Mouse (Mus musculus): ENCODE data around the gene Jagn1. TPM values are rescaled to one million over a fixed set of nuclear protein-coding genes. Genes with fewer than 3 reads are reported as not detected.
A peak's percentile ranks its signal among the peaks of the same experiment; 100 is the strongest.

Gene Jagn1
- polyA plus RNA-seq, 1 experiment = 32.2 TPM

DNA sequence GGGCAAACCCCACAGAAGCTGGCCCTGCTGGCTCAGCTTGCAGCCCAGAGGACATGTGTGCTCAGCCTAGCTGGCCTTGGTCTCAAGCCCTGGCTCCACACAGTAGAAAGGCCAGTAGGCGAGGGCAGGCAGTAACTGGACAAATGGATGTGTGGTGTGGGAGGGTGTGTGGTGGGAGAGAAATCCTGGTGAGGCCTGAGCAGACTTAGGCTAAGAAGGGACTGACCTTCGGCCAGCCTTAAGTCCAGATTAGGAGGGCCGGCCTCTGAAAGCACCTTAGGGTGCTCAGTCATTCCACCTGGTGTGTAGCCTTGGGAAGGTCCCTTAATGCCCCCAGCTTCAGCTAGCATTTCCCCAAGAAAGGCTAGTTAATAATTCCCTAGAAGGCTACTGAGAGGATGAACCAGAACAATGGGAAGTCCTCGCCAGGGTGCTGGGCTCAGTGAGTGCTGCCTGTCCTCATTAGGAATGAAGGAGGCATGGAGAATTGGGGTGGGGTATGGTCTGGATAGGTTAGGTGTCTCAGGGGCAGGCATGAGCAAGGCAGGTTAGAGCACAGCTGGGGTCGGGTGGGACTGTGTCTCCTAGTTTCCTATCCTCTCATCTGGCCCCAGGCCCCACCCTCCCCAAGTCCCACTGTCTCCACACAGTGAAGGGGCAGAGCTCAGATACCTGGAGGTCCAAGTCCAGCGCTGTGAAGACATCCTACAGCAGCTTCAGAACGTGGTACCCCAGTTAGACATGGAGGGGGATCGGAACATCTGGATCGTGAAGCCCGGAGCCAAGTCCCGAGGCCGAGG lies 37.5 kb upstream of the Jagn1 start:
- Histone ChIP-seq H3K4me3 (ENCODE audit: extremely low read depth, insufficient read depth, insufficient read length) (no peak overlapping the region), H3K27ac (ENCODE audit: insufficient read depth, low read length) (no peak overlapping the region), H3K36me3 (ENCODE audit: control insufficient read depth, insufficient read depth, low read length) (peaks cover 18% of the 10 kb centered on the region), H3K27me3 (ENCODE audit: control insufficient read depth, insufficient read depth, low read length) (no peaks in the 10 kb centered on the region), H3K4me1 (ENCODE audit: control insufficient read depth, insufficient read depth, insufficient read length) (no peaks in the 10 kb centered on the region)
- TF ChIP-seq POLR2A (IDR thresholded peaks at IDR 0.05; ENCODE audit: low read depth, low read length) (no peak), CTCF (IDR thresholded peaks at IDR 0.05; ENCODE audit: extremely low read depth, insufficient read depth, insufficient read length, insufficient replicate concordance) (no peak)
- DNase-seq (ENCODE audit: low read depth in 1 of 2, low spot score in 2 of 2) = no peak
- 89% methylated on average over 12 of the region's 12 CpGs for WGBS

DNA sequence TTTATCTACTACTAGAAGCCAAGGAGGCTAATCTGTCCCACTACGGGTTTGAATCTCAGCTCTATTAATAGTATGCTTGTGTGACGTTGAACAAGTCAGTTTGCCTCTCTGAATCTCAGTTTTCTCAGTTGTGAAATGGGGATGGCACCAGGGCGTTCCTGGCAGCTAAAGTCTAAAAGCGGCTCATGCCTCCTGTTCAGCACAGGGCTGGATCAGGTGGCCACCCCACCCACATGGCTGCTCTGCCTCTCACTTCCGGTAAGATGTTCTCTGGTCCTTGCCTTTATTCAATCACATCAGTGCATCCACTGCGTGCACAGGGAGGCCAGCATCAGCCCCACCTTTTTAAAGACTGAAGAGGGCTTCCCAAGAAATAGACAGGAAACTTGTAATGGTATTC lies 36.9 kb upstream of the Jagn1 start:
- H3K27me3 ChIP-seq (ENCODE audit: control insufficient read depth, insufficient read depth, low read length) = no peaks in the 10 kb centered on the region
- no peak overlapping the region for H3K4me3 ChIP-seq (ENCODE audit: extremely low read depth, insufficient read depth, insufficient read length)
- no peaks in the 10 kb centered on the region for H3K4me1 ChIP-seq (ENCODE audit: control insufficient read depth, insufficient read depth, insufficient read length)
- no peak for DNase-seq (ENCODE audit: low read depth in 1 of 2, low spot score in 2 of 2)
- peaks cover 21% of the 10 kb centered on the region for H3K36me3 ChIP-seq (ENCODE audit: control insufficient read depth, insufficient read depth, low read length)
- TF ChIP-seq CTCF (IDR thresholded peaks at IDR 0.05; ENCODE audit: extremely low read depth, insufficient read depth, insufficient read length, insufficient replicate concordance) (no peak), POLR2A (IDR thresholded peaks at IDR 0.05; ENCODE audit: low read depth, low read length) (no peak)
- WGBS = 89% methylated on average over 6 of the region's 6 CpGs
- H3K27ac ChIP-seq (ENCODE audit: insufficient read depth, low read length) = no peak overlapping the region

DNA sequence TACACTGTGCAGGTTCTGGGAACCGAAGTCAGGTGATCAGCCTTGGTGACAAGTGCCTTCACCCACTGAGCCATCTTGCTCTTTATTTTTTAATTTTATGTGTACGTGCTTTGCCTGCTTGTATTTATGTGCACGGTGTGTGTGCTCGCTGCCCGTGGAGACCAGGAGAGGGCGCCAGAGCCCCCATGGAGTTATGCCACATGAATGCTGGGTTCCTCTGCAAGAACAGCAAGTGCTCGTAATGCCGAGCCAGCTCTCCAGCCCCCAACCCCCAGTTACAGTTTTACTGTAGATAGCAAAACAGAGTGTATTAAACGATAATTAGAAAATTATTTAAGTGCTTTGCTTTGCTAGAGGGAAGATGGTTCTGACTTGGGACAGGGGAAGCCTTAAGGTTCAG lies 35.7 kb upstream of the Jagn1 start:
- WGBS = 87% methylated on average over 9 of the region's 9 CpGs
- H3K4me3 ChIP-seq (ENCODE audit: extremely low read depth, insufficient read depth, insufficient read length) = no peak overlapping the region
- no peak overlapping the region for H3K27ac ChIP-seq (ENCODE audit: insufficient read depth, low read length)
- no peaks in the 10 kb centered on the region for H3K4me1 ChIP-seq (ENCODE audit: control insufficient read depth, insufficient read depth, insufficient read length)
- DNase-seq (ENCODE audit: low read depth in 1 of 2, low spot score in 2 of 2) = no peak
- H3K27me3 ChIP-seq (ENCODE audit: control insufficient read depth, insufficient read depth, low read length) = no peaks in the 10 kb centered on the region
- peaks cover 16% of the 10 kb centered on the region for H3K36me3 ChIP-seq (ENCODE audit: control insufficient read depth, insufficient read depth, low read length)
- TF ChIP-seq POLR2A (IDR thresholded peaks at IDR 0.05; ENCODE audit: low read depth, low read length) (no peak), CTCF (IDR thresholded peaks at IDR 0.05; ENCODE audit: extremely low read depth, insufficient read depth, insufficient read length, insufficient replicate concordance) (no peak)

DNA sequence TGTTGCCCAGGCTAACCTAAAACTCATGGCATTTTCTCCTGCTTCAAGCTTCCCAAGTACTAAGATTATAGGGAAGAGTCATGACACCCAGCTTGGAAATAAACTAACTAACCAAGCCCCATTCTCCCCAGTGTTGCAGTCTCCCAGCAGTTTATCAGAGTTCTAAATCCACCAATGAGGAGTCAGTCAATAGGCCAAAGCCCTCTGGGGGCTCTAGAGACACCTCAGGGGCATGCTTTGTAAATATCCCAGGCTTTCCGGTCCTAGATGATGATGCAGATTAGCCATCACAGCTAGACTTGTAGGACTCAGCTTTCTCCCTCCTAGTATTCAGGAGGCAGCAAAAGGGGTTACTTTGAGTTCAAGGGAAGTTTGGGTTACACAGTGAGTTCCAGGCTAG lies 32.4 kb upstream of the Jagn1 start:
- peaks cover 17% of the 10 kb centered on the region for H3K36me3 ChIP-seq (ENCODE audit: control insufficient read depth, insufficient read depth, low read length)
- DNase-seq (ENCODE audit: low read depth in 1 of 2, low spot score in 2 of 2) = no peak
- no peaks in the 10 kb centered on the region for H3K4me1 ChIP-seq (ENCODE audit: control insufficient read depth, insufficient read depth, insufficient read length)
- H3K27ac ChIP-seq (ENCODE audit: insufficient read depth, low read length) = no peak overlapping the region
- no peak for TF ChIP-seq POLR2A (IDR thresholded peaks at IDR 0.05; ENCODE audit: low read depth, low read length)
- no peak for TF ChIP-seq CTCF (IDR thresholded peaks at IDR 0.05; ENCODE audit: extremely low read depth, insufficient read depth, insufficient read length, insufficient replicate concordance)
- WGBS = 82% methylated on average over 1 of the region's 1 CpGs
- no peak overlapping the region for H3K4me3 ChIP-seq (ENCODE audit: extremely low read depth, insufficient read depth, insufficient read length)
- no peaks in the 10 kb centered on the region for H3K27me3 ChIP-seq (ENCODE audit: control insufficient read depth, insufficient read depth, low read length)

DNA sequence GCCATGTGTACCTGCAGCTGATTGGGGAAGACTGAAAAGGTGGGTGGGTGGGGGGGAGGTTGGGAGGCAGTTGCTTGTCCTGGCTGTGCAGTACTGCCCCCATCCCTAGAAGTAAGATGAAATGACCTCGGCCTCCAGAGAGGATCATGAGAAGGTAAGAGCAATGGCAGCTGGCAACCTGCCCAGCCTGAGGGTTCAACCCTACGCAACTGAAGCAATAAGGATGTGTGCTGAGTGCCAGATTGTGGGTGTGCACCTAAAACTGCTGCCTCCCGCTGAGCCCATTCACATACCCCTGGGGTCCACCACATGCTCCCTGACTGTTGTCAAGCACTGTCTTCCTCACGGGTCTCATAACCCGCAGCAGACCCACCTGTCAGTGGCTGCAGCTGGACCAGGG lies 26.0 kb upstream of the Jagn1 start:
- DNase-seq (ENCODE audit: low read depth in 1 of 2, low spot score in 2 of 2) = no peak
- peaks cover 4% of the 10 kb centered on the region; the same call in 1 of the 2 replicates for H3K36me3 ChIP-seq (ENCODE audit: control insufficient read depth, insufficient read depth, low read length)
- WGBS = 82% methylated on average over 5 of the region's 5 CpGs
- H3K4me1 ChIP-seq (ENCODE audit: control insufficient read depth, insufficient read depth, insufficient read length) = peaks cover 7% of the 10 kb centered on the region; the same call in 1 of the 2 replicates
- H3K27ac ChIP-seq (ENCODE audit: insufficient read depth, low read length) = no peak overlapping the region
- TF ChIP-seq POLR2A (IDR thresholded peaks at IDR 0.05; ENCODE audit: low read depth, low read length) (no peak), CTCF (IDR thresholded peaks at IDR 0.05; ENCODE audit: extremely low read depth, insufficient read depth, insufficient read length, insufficient replicate concordance) (no peak)
- no peaks in the 10 kb centered on the region for H3K27me3 ChIP-seq (ENCODE audit: control insufficient read depth, insufficient read depth, low read length)
- no peak overlapping the region for H3K4me3 ChIP-seq (ENCODE audit: extremely low read depth, insufficient read depth, insufficient read length)

- peak in 1 of 2 experiments; percentile 19 for DNase-seq (ENCODE audit: low read depth in 1 of 2, low spot score in 2 of 2)
Observed at GRCm38 (mm10) chr6:113418441-113419198, 23.7 kb upstream of the Jagn1 start.

More at GRCm38 (mm10) chr6:113418441-113419198, 23.7 kb upstream of the Jagn1 start:
- H3K4me3 ChIP-seq (ENCODE audit: extremely low read depth, insufficient read depth, insufficient read length) = peak overlapping the region; percentile 73
- no peaks in the 10 kb centered on the region for H3K36me3 ChIP-seq (ENCODE audit: control insufficient read depth, insufficient read depth, low read length)
- TF ChIP-seq POLR2A (IDR thresholded peaks at IDR 0.05; ENCODE audit: low read depth, low read length) (no peak), CTCF (IDR thresholded peaks at IDR 0.05; ENCODE audit: extremely low read depth, insufficient read depth, insufficient read length, insufficient replicate concordance) (no peak)
- H3K27ac ChIP-seq (ENCODE audit: insufficient read depth, low read length) = no peak overlapping the region
- no peaks in the 10 kb centered on the region for H3K27me3 ChIP-seq (ENCODE audit: control insufficient read depth, insufficient read depth, low read length)
- peaks cover 7% of the 10 kb centered on the region; the same call in 1 of the 2 replicates for H3K4me1 ChIP-seq (ENCODE audit: control insufficient read depth, insufficient read depth, insufficient read length)
- 14% methylated on average over 16 of the region's 16 CpGs for WGBS
